Mouse (Mus musculus) hindbrain, embryonic 15.5 days (tissue): ENCODE results near the gene H2-Eb2. TPM values are rescaled to one million over a fixed set of nuclear protein-coding genes. Genes with fewer than 3 reads are reported as not detected.

Source experiments
- ATAC-seq: fragments of 200-750 bp; cut with Nextera tagmentation; 2 replicates; pipeline ENCODE4 v1.8.0; 2017; ENCODE audit warnings: low read depth, moderate number of reproducible peaks, moderate TSS enrichment; ENCODE audit not compliant: low FRiP score
- H3K27ac ChIP-seq: fragments of 300-500 bp; sonication (generic); replicated peaks from 2 replicates; pipeline ENCODE4 v1.5.1; 2015; ENCODE audit warnings: mild to moderate bottlenecking, inconsistent platforms
- H3K27me3 ChIP-seq: fragments of 300-500 bp; sonication (generic); 2 replicates; pipeline ENCODE4 v1.6.1; 2015; ENCODE audit warnings: control low read depth, inconsistent platforms
- H3K36me3 ChIP-seq: fragments of 300-500 bp; sonication (generic); 2 replicates; pipeline ENCODE4 v1.6.1; 2015; ENCODE audit warnings: control low read depth, inconsistent platforms
- H3K4me1 ChIP-seq: fragments of 300-500 bp; sonication (generic); replicated peaks from 2 replicates; pipeline ENCODE4 v1.6.1; 2015; ENCODE audit warnings: control low read depth, inconsistent platforms
- H3K4me2 ChIP-seq: fragments of 300-500 bp; sonication (generic); 2 replicates; pipeline ENCODE4 v1.6.1; 2015; ENCODE audit warnings: moderate library complexity, mild to moderate bottlenecking, inconsistent platforms
- H3K4me3 ChIP-seq: fragments of 300-500 bp; sonication (generic); 2 replicates; pipeline ENCODE4 v1.5.1; 2015; ENCODE audit warnings: mild to moderate bottlenecking, inconsistent platforms
- H3K9ac ChIP-seq: fragments of 300-500 bp; sonication (generic); 2 replicates; pipeline ENCODE4 v1.6.1; 2015; ENCODE audit warnings: inconsistent platforms
- H3K9me3 ChIP-seq: fragments of 300-500 bp; sonication (generic); 2 replicates; pipeline ENCODE4 v1.6.1; 2016; ENCODE audit warnings: control low read depth, inconsistent platforms
- WGBS: fragments of 180-500 bp; shearing (Covaris S2); methylation state at CpG from one replicate; pipeline ENCODE4 v1.1.7; 2015; 5-methylcytosine and 5-hydroxymethylcytosine counted together
- polyA plus RNA-seq: library from polyadenylated mRNA; unstranded; fragments of >200 nt; fragmentation: Nextera tagmentation; extraction: Ambion mirVana; gene quantifications from 2 replicates; pipeline ENCODE4 v1.2.1, GENCODE M21; 2015

H2-Eb2 gene
- polyA plus RNA-seq, 1 experiment from 2014 or later, result 0.26 TPM

GRCm38 (mm10) chr17:34370563-34370962, 45.1 kb downstream of the H2-Eb2 start:
- no peak overlapping the region for H3K9ac ChIP-seq
- H3K4me1 ChIP-seq, result no peaks in the 10 kb centered on the region
- 82% methylated on average over 4 of the region's 4 CpGs for WGBS
- no peak overlapping the region for H3K4me3 ChIP-seq
- no peak overlapping the region for H3K4me2 ChIP-seq
- no peaks in the 10 kb centered on the region for H3K27me3 ChIP-seq
- no peak overlapping the region for H3K27ac ChIP-seq
- H3K9me3 ChIP-seq, result no peaks in the 10 kb centered on the region
- H3K36me3 ChIP-seq, result no peaks in the 10 kb centered on the region
- ATAC-seq, result no peak

GRCm38 (mm10) chr17:34373055-34373709, 47.7 kb downstream of the H2-Eb2 start:
- no peak overlapping the region for H3K9ac ChIP-seq
- no peak overlapping the region for H3K27ac ChIP-seq
- no peaks in the 10 kb centered on the region for H3K9me3 ChIP-seq
- 86% methylated on average over 6 of the region's 6 CpGs for WGBS
- H3K4me3 ChIP-seq, result no peak overlapping the region
- H3K36me3 ChIP-seq, result no peaks in the 10 kb centered on the region
- no peaks in the 10 kb centered on the region for H3K27me3 ChIP-seq
- H3K4me2 ChIP-seq, result no peak overlapping the region
- no peaks in the 10 kb centered on the region for H3K4me1 ChIP-seq
- ATAC-seq, result no peak

GRCm38 (mm10) chr17:34376847-34377246, 51.4 kb downstream of the H2-Eb2 start, which contains the start of gene Btnl1:
Gene Btnl1 (plus strand): TSS chr17:34377132.
- no peak within 1 kb of the TSS for H3K4me3 ChIP-seq
- no peak within 1 kb of the TSS for H3K4me2 ChIP-seq
- no peaks in the 10 kb centered on the region for H3K4me1 ChIP-seq
- no peaks in the 10 kb centered on the region for H3K36me3 ChIP-seq
- no peaks in the 10 kb centered on the region for H3K9me3 ChIP-seq
- H3K9ac ChIP-seq, result no peak within 1 kb of the TSS
- H3K27me3 ChIP-seq, result no peaks in the 10 kb centered on the region
- no peak within 1 kb of the TSS for H3K27ac ChIP-seq
- 79% methylated on average over 2 of the region's 2 CpGs for WGBS
- ATAC-seq, result no peak

GRCm38 (mm10) chr17:34377450-34378209, 52.2 kb downstream of the H2-Eb2 start:
- Histone ChIP-seq H3K36me3 (no peaks in the 10 kb centered on the region), H3K4me1 (no peaks in the 10 kb centered on the region), H3K27me3 (no peaks in the 10 kb centered on the region), H3K4me3 (no peak overlapping the region), H3K27ac (no peak overlapping the region), H3K9me3 (no peaks in the 10 kb centered on the region), H3K4me2 (no peak overlapping the region), H3K9ac (no peak overlapping the region)
- 65% methylated on average over 6 of the region's 6 CpGs for WGBS
- ATAC-seq, result no peak

GRCm38 (mm10) chr17:34378716-34379115, 53.3 kb downstream of the H2-Eb2 start:
- 76% methylated on average over 2 of the region's 2 CpGs for WGBS
- no peak overlapping the region for H3K4me3 ChIP-seq
- no peak for ATAC-seq
- H3K27ac ChIP-seq, result no peak overlapping the region
- no peaks in the 10 kb centered on the region for H3K4me1 ChIP-seq
- H3K36me3 ChIP-seq, result no peaks in the 10 kb centered on the region
- no peak overlapping the region for H3K4me2 ChIP-seq
- no peaks in the 10 kb centered on the region for H3K27me3 ChIP-seq
- H3K9me3 ChIP-seq, result no peaks in the 10 kb centered on the region
- no peak overlapping the region for H3K9ac ChIP-seq

- Histone ChIP-seq H3K4me1 (no peaks in the 10 kb centered on the region), H3K4me2 (no peak overlapping the region), H3K36me3 (no peaks in the 10 kb centered on the region), H3K9ac (no peak overlapping the region), H3K27me3 (no peaks in the 10 kb centered on the region), H3K27ac (no peak overlapping the region), H3K9me3 (no peaks in the 10 kb centered on the region), H3K4me3 (no peak overlapping the region)
- WGBS, result 70% methylated on average over 7 of the region's 7 CpGs
- ATAC-seq, result no peak
Observed at GRCm38 (mm10) chr17:34379451-34379850, 54.0 kb downstream of the H2-Eb2 start.

- Histone ChIP-seq H3K36me3 (no peaks in the 10 kb centered on the region), H3K27ac (no peak overlapping the region), H3K27me3 (no peaks in the 10 kb centered on the region), H3K4me3 (no peak overlapping the region), H3K4me1 (no peaks in the 10 kb centered on the region), H3K4me2 (no peak overlapping the region), H3K9me3 (no peaks in the 10 kb centered on the region), H3K9ac (no peak overlapping the region)
- ATAC-seq, result no peak
- 72% methylated on average over 11 of the region's 11 CpGs for WGBS
Observed at GRCm38 (mm10) chr17:34381876-34382275, 56.4 kb downstream of the H2-Eb2 start.

- H3K27me3 ChIP-seq, result no peaks in the 10 kb centered on the region
- no peak overlapping the region for H3K27ac ChIP-seq
- no peak overlapping the region for H3K9ac ChIP-seq
- WGBS, result 80% methylated on average over 7 of the region's 7 CpGs
- H3K9me3 ChIP-seq, result no peaks in the 10 kb centered on the region
- no peak for ATAC-seq
- H3K4me1 ChIP-seq, result no peaks in the 10 kb centered on the region
- H3K4me3 ChIP-seq, result no peak overlapping the region
- H3K36me3 ChIP-seq, result no peaks in the 10 kb centered on the region
- H3K4me2 ChIP-seq, result no peak overlapping the region
Observed at GRCm38 (mm10) chr17:34383212-34383611, 57.7 kb downstream of the H2-Eb2 start.

GRCm38 (mm10) chr17:34384699-34385098, 59.2 kb downstream of the H2-Eb2 start:
- WGBS, result 62% methylated on average over 3 of the region's 3 CpGs
- H3K27ac ChIP-seq, result no peak overlapping the region
- H3K4me1 ChIP-seq, result no peaks in the 10 kb centered on the region
- no peak overlapping the region for H3K9ac ChIP-seq
- no peak overlapping the region for H3K4me2 ChIP-seq
- H3K27me3 ChIP-seq, result no peaks in the 10 kb centered on the region
- ATAC-seq, result no peak
- H3K4me3 ChIP-seq, result no peak overlapping the region
- H3K9me3 ChIP-seq, result no peaks in the 10 kb centered on the region
- H3K36me3 ChIP-seq, result no peaks in the 10 kb centered on the region

- Histone ChIP-seq H3K36me3 (no peaks in the 10 kb centered on the region), H3K4me1 (no peaks in the 10 kb centered on the region), H3K9me3 (no peaks in the 10 kb centered on the region), H3K9ac (no peak overlapping the region), H3K4me3 (no peak overlapping the region), H3K27me3 (no peaks in the 10 kb centered on the region), H3K4me2 (no peak overlapping the region), H3K27ac (no peak overlapping the region)
- ATAC-seq, result no peak
- WGBS, result 69% methylated on average over 2 of the region's 2 CpGs
Observed at GRCm38 (mm10) chr17:34386656-34387055, 61.2 kb downstream of the H2-Eb2 start.

GRCm38 (mm10) chr17:34388513-34388912, 63.0 kb downstream of the H2-Eb2 start:
- Histone ChIP-seq H3K4me1 (peaks cover 5% of the 10 kb centered on the region; the same call in 1 of the 2 replicates), H3K36me3 (no peaks in the 10 kb centered on the region), H3K4me2 (no peak overlapping the region), H3K4me3 (no peak overlapping the region), H3K27ac (no peak overlapping the region), H3K9ac (no peak overlapping the region), H3K27me3 (no peaks in the 10 kb centered on the region), H3K9me3 (no peaks in the 10 kb centered on the region)
- no peak for ATAC-seq
- 35% methylated on average over 4 of the region's 4 CpGs for WGBS
